Mouse (Mus musculus): ENCODE data around the gene Khk. TPM values are rescaled to one million over a fixed set of nuclear protein-coding genes. Genes with fewer than 3 reads are reported as not detected.
"Not testable (repeated sequence)": the region's sequence is repeated elsewhere in the genome, so short reads cannot be mapped to it uniquely, and the experiment has no call there.

Khk gene
- 27.8 and 28.8 TPM in 2 replicates for polyA plus RNA-seq (2012; ENCODE audit: insufficient read depth, insufficient read length, missing spikeins)

GRCm38 (mm10) chr5:30921256-30922033, at the start of gene Khk:
TSS of gene Khk (plus strand) at chr5:30921431.
- peaks cover 9% of the 10 kb centered on the region for H3K4me1 ChIP-seq (ENCODE audit: control insufficient read depth, insufficient read depth, insufficient read length, low read length)
- H3K4me3 ChIP-seq (ENCODE audit: insufficient read depth, low read depth, low read length), result peak within 1 kb of the TSS; percentile 75
- H3K27ac ChIP-seq (replicated peaks; ENCODE audit: low read depth, low read length), result peak within 1 kb of the TSS; percentile 35

GRCm38 (mm10) chr5:30872574-30872973, 48.7 kb upstream of the Khk start:
- Histone ChIP-seq H3K4me1 (ENCODE audit: control insufficient read depth, insufficient read depth, insufficient read length, low read length) (peaks cover 6% of the 10 kb centered on the region; the same call in 1 of the 2 replicates), H3K4me3 (ENCODE audit: insufficient read depth, low read depth, low read length) (no peak overlapping the region), H3K27ac (replicated peaks; ENCODE audit: low read depth, low read length) (no peak overlapping the region)

- Histone ChIP-seq H3K27ac (replicated peaks; ENCODE audit: low read depth, low read length) (no peak overlapping the region), H3K4me3 (ENCODE audit: insufficient read depth, low read depth, low read length) (no peak overlapping the region), H3K4me1 (ENCODE audit: control insufficient read depth, insufficient read depth, insufficient read length, low read length) (peaks cover 6% of the 10 kb centered on the region; the same call in 1 of the 2 replicates)
These were observed 46.9 kb upstream of the Khk start for GRCm38 (mm10) chr5:30874365-30874764.

GRCm38 (mm10) chr5:30878616-30879015, 42.6 kb upstream of the Khk start:
- no peak overlapping the region for H3K27ac ChIP-seq (replicated peaks; ENCODE audit: low read depth, low read length)
- no peaks in the 10 kb centered on the region for H3K4me1 ChIP-seq (ENCODE audit: control insufficient read depth, insufficient read depth, insufficient read length, low read length)
- H3K4me3 ChIP-seq (ENCODE audit: insufficient read depth, low read depth, low read length), result no peak overlapping the region

GRCm38 (mm10) chr5:30879347-30879943, 41.8 kb upstream of the Khk start:
- no peak overlapping the region for H3K4me3 ChIP-seq (ENCODE audit: insufficient read depth, low read depth, low read length)
- no peak overlapping the region for H3K27ac ChIP-seq (replicated peaks; ENCODE audit: low read depth, low read length)
- H3K4me1 ChIP-seq (ENCODE audit: control insufficient read depth, insufficient read depth, insufficient read length, low read length), result no peaks in the 10 kb centered on the region

- not testable (repeated sequence) for H3K4me1 ChIP-seq (ENCODE audit: control insufficient read depth, insufficient read depth, insufficient read length, low read length); H3K27ac ChIP-seq (replicated peaks; ENCODE audit: low read depth, low read length); H3K4me3 ChIP-seq (ENCODE audit: insufficient read depth, low read depth, low read length)
These were observed 39.4 kb upstream of the Khk start for GRCm38 (mm10) chr5:30881839-30882238.

- no peak overlapping the region for H3K27ac ChIP-seq (replicated peaks; ENCODE audit: low read depth, low read length)
- no peak overlapping the region for H3K4me3 ChIP-seq (ENCODE audit: insufficient read depth, low read depth, low read length)
These were observed 35.0 kb upstream of the Khk start for GRCm38 (mm10) chr5:30886209-30886608.

GRCm38 (mm10) chr5:30886731-30887130, 34.5 kb upstream of the Khk start:
- H3K4me3 ChIP-seq (ENCODE audit: insufficient read depth, low read depth, low read length), result peak overlapping the region; percentile 87
- H3K27ac ChIP-seq (replicated peaks; ENCODE audit: low read depth, low read length), result no peak overlapping the region
- 0 out of 2 replicates have a peak, but pooled peaks cover 3% of the 10 kb centered on the region for H3K4me1 ChIP-seq (ENCODE audit: control insufficient read depth, insufficient read depth, insufficient read length, low read length)

More at GRCm38 (mm10) chr5:30886209-30886608, 35.0 kb upstream of the Khk start:
- H3K4me1 ChIP-seq (ENCODE audit: control insufficient read depth, insufficient read depth, insufficient read length, low read length), result 0 out of 2 replicates have a peak, but pooled peaks cover 3% of the 10 kb centered on the region

GRCm38 (mm10) chr5:30887331-30887761, 33.9 kb upstream of the Khk start:
- H3K4me1 ChIP-seq (ENCODE audit: control insufficient read depth, insufficient read depth, insufficient read length, low read length), result 0 out of 2 replicates have a peak, but pooled peaks cover 3% of the 10 kb centered on the region
- H3K4me3 ChIP-seq (ENCODE audit: insufficient read depth, low read depth, low read length), result peak overlapping the region; percentile 87
- peak overlapping the region; percentile 70 for H3K27ac ChIP-seq (replicated peaks; ENCODE audit: low read depth, low read length)

GRCm38 (mm10) chr5:30887858-30888336, 33.3 kb upstream of the Khk start:
- Histone ChIP-seq H3K4me1 (ENCODE audit: control insufficient read depth, insufficient read depth, insufficient read length, low read length) (0 out of 2 replicates have a peak, but pooled peaks cover 3% of the 10 kb centered on the region), H3K4me3 (ENCODE audit: insufficient read depth, low read depth, low read length) (peak overlapping the region; percentile 87), H3K27ac (replicated peaks; ENCODE audit: low read depth, low read length) (peak overlapping the region; percentile 70)

GRCm38 (mm10) chr5:30888337-30889087, 32.7 kb upstream of the Khk start, which contains the start of gene Agbl5:
TSS of gene Agbl5 (plus strand) at chr5:30888694.
- Histone ChIP-seq H3K4me1 (ENCODE audit: control insufficient read depth, insufficient read depth, insufficient read length, low read length) (0 out of 2 replicates have a peak, but pooled peaks cover 3% of the 10 kb centered on the region), H3K4me3 (ENCODE audit: insufficient read depth, low read depth, low read length) (peak within 1 kb of the TSS; percentile 87)

GRCm38 (mm10) chr5:30889088-30889754, 32.0 kb upstream of the Khk start:
- no peak overlapping the region for H3K27ac ChIP-seq (replicated peaks; ENCODE audit: low read depth, low read length)
- H3K4me3 ChIP-seq (ENCODE audit: insufficient read depth, low read depth, low read length), result peak overlapping the region; percentile 76
- H3K4me1 ChIP-seq (ENCODE audit: control insufficient read depth, insufficient read depth, insufficient read length, low read length), result 0 out of 2 replicates have a peak, but pooled peaks cover 3% of the 10 kb centered on the region

More at GRCm38 (mm10) chr5:30888337-30889087, 32.7 kb upstream of the Khk start, which contains the start of gene Agbl5:
- peak within 1 kb of the TSS; percentile 70 for H3K27ac ChIP-seq (replicated peaks; ENCODE audit: low read depth, low read length)

GRCm38 (mm10) chr5:30890375-30890774, 30.9 kb upstream of the Khk start:
- Histone ChIP-seq H3K4me1 (ENCODE audit: control insufficient read depth, insufficient read depth, insufficient read length, low read length) (0 out of 2 replicates have a peak, but pooled peaks cover 3% of the 10 kb centered on the region), H3K27ac (replicated peaks; ENCODE audit: low read depth, low read length) (no peak overlapping the region), H3K4me3 (ENCODE audit: insufficient read depth, low read depth, low read length) (0 out of 2 replicates have a peak overlapping the region, but pooled peaks have one; percentile 76)

GRCm38 (mm10) chr5:30901860-30902259, 19.4 kb upstream of the Khk start:
- Histone ChIP-seq H3K4me1 (ENCODE audit: control insufficient read depth, insufficient read depth, insufficient read length, low read length) (peaks cover 4% of the 10 kb centered on the region), H3K4me3 (ENCODE audit: insufficient read depth, low read depth, low read length) (no peak overlapping the region), H3K27ac (replicated peaks; ENCODE audit: low read depth, low read length) (no peak overlapping the region)

All from brown adipose tissue, adult 24 weeks (tissue).